Mouse (Mus musculus) midbrain, embryonic 15.5 days (tissue): ENCODE data around the gene Gnb3. TPM values are rescaled to one million over a fixed set of nuclear protein-coding genes. Genes with fewer than 3 reads are reported as not detected.
A peak's percentile ranks its signal among the peaks of the same experiment; 100 is the strongest.
"Not testable (repeated sequence)": the region's sequence is repeated elsewhere in the genome, so short reads cannot be mapped to it uniquely, and the experiment has no call there.

Experiments
- ATAC-seq: fragments of 200-750 bp; cut with Nextera tagmentation; replicated peaks from 2 replicates; pipeline ENCODE4 v1.8.0; 2017; ENCODE audit warnings: moderate TSS enrichment
- H3K27ac ChIP-seq: fragments of 300-500 bp; sonication (generic); 2 replicates; pipeline ENCODE4 v1.5.1; 2015; ENCODE audit warnings: mild to moderate bottlenecking, inconsistent platforms
- H3K27me3 ChIP-seq: fragments of 300-500 bp; sonication (generic); replicated peaks from 2 replicates; pipeline ENCODE4 v1.6.1; 2015; ENCODE audit warnings: inconsistent platforms
- H3K36me3 ChIP-seq: fragments of 300-500 bp; sonication (generic); replicated peaks from 2 replicates; pipeline ENCODE4 v1.6.1; 2015; ENCODE audit warnings: inconsistent platforms
- H3K4me1 ChIP-seq: fragments of 300-500 bp; sonication (generic); 2 replicates; pipeline ENCODE4 v1.6.1; 2015; ENCODE audit warnings: inconsistent platforms
- H3K4me2 ChIP-seq: fragments of 300-500 bp; sonication (generic); 2 replicates; pipeline ENCODE4 v1.6.1; 2015; ENCODE audit warnings: inconsistent platforms, mild to moderate bottlenecking, moderate library complexity
- H3K4me3 ChIP-seq: fragments of 300-500 bp; sonication (generic); 2 replicates; pipeline ENCODE4 v1.5.1; 2015; ENCODE audit warnings: mild to moderate bottlenecking, inconsistent platforms
- H3K9ac ChIP-seq: fragments of 300-500 bp; sonication (generic); 2 replicates; pipeline ENCODE4 v1.6.1; 2015; ENCODE audit warnings: mild to moderate bottlenecking, inconsistent platforms
- H3K9me3 ChIP-seq: fragments of 300-500 bp; sonication (generic); 2 replicates; pipeline ENCODE4 v1.6.1; 2016; ENCODE audit warnings: inconsistent platforms
- WGBS: fragments of 180-500 bp; shearing (Covaris S2); methylation state at CpG from one replicate; pipeline ENCODE4 v1.1.7; 2015; ENCODE audit warnings: mixed read lengths; 5-methylcytosine and 5-hydroxymethylcytosine counted together
- polyA plus RNA-seq: library from polyadenylated mRNA; unstranded; fragments of >200 nt; fragmentation: Nextera tagmentation; extraction: Ambion mirVana; gene quantifications from 2 replicates; pipeline ENCODE4 v1.2.1, GENCODE M21; 2015

The Gnb3 gene
- polyA plus RNA-seq, 1 experiment from 2014 or later: 2.6 TPM

DNA sequence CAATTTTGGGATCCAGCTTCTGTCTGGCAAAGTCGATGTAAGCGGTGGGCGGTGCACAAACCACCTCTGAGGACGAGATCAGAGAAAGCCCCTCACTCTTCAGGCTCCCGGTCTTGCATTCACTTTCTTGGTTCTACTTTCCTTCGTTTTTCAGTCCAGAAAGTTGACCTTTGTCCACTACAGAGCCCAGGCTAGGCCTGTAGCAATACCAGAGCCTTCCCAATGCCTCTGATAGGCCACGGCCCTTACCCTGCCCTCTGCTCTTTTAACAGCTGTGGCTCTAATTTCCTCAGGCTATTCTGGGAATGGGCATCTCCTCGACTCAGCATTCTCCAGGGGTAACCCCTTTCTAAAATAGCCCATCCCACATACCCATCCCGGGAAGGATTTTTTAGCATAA, 27.2 kb downstream of the Gnb3 start:
- Histone ChIP-seq H3K4me2 (peak overlapping the region; percentile 87), H3K27ac (peak overlapping the region; percentile 84), H3K27me3 (no peaks in the 10 kb centered on the region), H3K36me3 (peaks cover 12% of the 10 kb centered on the region; the same call in 1 of the 2 replicates), H3K9ac (peak overlapping the region; percentile 63), H3K9me3 (no peaks in the 10 kb centered on the region), H3K4me3 (peak overlapping the region; percentile 59), H3K4me1 (peaks cover 39% of the 10 kb centered on the region)
- no peak for ATAC-seq
- 18% methylated on average over 9 of the region's 9 CpGs for WGBS

DNA sequence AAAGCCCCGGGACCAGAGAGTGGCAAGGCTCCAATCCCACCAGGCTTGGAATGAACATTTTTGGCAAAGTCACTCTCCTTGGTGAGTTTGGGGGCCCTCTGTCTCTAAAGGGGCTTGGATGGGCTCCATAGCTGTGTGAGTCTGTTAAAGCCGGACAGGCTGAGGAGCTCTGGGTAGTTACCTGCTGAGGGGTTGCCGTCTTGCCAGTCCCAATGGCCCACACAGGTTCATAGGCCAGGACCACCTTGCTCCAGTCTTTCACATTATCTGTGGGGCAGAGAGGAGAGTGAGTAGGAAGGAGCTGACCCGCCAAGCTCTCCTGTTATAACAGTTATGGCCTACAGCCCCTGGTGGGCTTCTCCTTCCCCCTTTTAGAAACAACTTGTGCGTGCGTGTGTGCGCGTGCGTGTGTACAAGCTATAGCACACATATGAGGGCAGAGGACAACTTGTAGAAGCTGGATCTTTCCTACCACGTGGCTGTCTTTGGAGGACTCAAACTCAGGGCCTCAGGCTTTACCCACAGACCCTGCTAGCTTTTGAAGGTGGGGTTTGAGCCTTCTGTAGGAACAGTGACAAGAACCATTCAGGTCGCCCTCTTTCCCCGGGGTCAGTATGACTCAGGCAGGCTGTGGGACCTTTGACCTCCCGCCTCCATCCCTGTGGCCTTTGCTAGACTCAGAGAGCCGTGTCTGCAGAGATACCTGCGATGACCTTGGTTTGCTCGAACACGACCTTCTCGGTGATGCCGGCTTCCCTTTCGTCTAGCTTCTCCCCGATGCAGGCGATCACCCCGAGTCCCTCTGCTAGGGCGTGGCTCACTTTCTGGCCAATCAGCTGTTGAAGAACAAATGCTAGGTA, 28.1 kb downstream of the Gnb3 start:
- ATAC-seq: no peak
- WGBS: 84% methylated on average over 24 of the region's 24 CpGs
- Histone ChIP-seq H3K4me2 (peak overlapping the region; percentile 87), H3K4me3 (peak overlapping the region; percentile 59; the same call in 1 of the 2 replicates), H3K27ac (no peak overlapping the region), H3K9ac (no peak overlapping the region), H3K27me3 (no peaks in the 10 kb centered on the region), H3K36me3 (peaks cover 4% of the 10 kb centered on the region; the same call in 1 of the 2 replicates), H3K9me3 (no peaks in the 10 kb centered on the region), H3K4me1 (peaks cover 39% of the 10 kb centered on the region)

DNA sequence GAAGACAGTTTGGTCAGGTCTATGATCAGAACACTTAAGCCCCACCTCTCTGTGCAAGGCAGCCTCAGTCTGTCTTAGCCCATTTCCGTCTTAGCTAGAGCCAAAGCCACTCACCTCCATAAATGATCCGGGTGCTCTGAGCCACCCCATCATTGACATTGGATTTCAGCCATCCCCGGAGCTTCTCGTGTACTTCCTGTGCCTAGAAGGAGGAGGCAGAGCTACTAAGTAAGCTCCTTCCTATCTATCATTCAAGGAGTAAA, 28.7 kb downstream of the Gnb3 start:
- no peak for ATAC-seq
- 86% methylated on average over 4 of the region's 4 CpGs for WGBS
- H3K4me2 ChIP-seq: no peak overlapping the region
- H3K36me3 ChIP-seq: 0 out of 2 replicates have a peak, but pooled peaks cover 4% of the 10 kb centered on the region
- no peaks in the 10 kb centered on the region for H3K27me3 ChIP-seq
- no peak overlapping the region for H3K27ac ChIP-seq
- H3K9ac ChIP-seq: no peak overlapping the region
- H3K9me3 ChIP-seq: no peaks in the 10 kb centered on the region
- no peak overlapping the region for H3K4me3 ChIP-seq
- H3K4me1 ChIP-seq: peaks cover 44% of the 10 kb centered on the region

DNA sequence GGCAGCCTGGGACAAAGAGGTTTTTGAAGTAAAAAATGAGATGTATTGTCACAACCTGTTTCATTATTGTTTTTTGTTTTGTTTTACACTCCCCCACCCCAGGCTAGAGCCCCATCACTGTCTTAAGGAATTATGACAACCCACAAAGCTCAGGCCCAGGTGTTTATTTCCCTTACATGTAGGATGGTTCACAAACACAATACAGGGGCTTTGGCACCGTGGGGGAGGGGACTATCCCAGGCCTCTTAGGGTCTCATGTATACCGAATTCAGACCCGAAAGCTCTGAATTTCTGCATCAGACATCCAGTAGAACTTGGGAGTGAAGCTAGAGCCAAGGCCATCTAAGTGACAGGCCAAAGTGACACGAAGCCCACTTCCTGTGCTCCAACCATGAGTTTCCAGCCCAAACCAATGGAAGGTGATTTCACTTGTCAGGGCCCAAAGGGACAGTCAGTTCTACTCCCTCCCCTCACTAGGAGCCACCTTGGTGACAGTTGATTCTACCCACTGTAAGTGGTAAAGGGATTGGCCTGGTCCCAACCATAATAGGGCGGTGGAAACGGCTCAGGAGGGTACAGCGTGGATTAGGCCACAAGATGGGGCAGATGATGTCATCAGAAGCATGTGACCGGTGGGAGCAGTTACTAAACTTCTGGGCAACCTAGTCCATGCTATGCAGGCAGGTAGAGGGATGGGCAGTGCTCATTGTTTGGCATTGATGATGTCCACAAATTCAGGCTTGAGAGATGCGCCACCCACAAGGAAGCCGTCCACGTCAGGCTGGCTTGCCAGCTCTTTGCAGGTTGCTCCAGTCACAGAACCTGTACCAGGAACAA, 29.3 kb downstream of the Gnb3 start:
- H3K9me3 ChIP-seq, H3K4me3 ChIP-seq, H3K4me2 ChIP-seq, H3K36me3 ChIP-seq, H3K9ac ChIP-seq, ATAC-seq, H3K27me3 ChIP-seq, H3K27ac ChIP-seq: not testable (repeated sequence)
- peaks cover 49% of the 10 kb centered on the region for H3K4me1 ChIP-seq
- 83% methylated on average over 11 of the region's 11 CpGs for WGBS

DNA sequence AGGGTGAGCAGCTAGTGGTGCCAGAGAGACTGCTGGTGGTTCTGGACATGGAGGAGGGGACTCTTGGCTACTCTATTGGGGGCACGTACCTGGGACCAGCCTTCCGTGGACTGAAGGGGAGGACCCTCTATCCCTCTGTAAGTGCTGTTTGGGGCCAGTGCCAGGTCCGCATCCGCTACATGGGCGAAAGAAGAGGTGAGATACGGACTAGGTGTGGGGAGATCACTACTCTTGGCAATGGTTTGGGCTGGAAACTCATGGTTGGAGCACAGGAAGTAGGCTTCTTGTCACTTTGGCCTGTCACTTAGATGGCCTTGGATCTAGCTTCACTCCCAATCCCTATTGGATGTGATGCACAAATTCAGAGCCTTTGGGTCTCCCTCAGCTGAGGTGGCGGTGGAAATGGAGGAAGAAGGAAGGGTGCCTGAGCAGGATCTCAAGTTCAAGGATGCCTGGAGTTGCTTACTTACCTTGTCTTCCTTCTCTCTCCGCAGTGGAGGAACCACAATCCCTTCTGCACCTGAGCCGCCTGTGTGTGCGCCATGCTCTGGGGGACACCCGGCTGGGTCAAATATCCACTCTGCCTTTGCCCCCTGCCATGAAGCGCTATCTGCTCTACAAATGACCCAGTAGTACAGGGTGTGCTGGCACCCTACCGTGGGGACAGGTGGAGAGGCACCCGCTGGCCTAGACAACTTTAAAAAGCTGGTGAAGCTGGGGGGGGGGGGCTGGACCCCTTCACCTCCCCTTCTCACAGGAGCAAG, 30.1 kb downstream of the Gnb3 start:
- 39% methylated on average over 14 of the region's 14 CpGs for WGBS
- ATAC-seq: no peak
- peak overlapping the region; percentile 67; the same call in 1 of the 2 replicates for H3K27ac ChIP-seq
- H3K4me3 ChIP-seq: peak overlapping the region; percentile 43
- H3K9ac ChIP-seq: peak overlapping the region; percentile 21
- H3K36me3 ChIP-seq: 0 out of 2 replicates have a peak, but pooled peaks cover 4% of the 10 kb centered on the region
- peaks cover 55% of the 10 kb centered on the region for H3K4me1 ChIP-seq
- no peaks in the 10 kb centered on the region for H3K27me3 ChIP-seq
- no peaks in the 10 kb centered on the region for H3K9me3 ChIP-seq
- peak overlapping the region; percentile 83 for H3K4me2 ChIP-seq

DNA sequence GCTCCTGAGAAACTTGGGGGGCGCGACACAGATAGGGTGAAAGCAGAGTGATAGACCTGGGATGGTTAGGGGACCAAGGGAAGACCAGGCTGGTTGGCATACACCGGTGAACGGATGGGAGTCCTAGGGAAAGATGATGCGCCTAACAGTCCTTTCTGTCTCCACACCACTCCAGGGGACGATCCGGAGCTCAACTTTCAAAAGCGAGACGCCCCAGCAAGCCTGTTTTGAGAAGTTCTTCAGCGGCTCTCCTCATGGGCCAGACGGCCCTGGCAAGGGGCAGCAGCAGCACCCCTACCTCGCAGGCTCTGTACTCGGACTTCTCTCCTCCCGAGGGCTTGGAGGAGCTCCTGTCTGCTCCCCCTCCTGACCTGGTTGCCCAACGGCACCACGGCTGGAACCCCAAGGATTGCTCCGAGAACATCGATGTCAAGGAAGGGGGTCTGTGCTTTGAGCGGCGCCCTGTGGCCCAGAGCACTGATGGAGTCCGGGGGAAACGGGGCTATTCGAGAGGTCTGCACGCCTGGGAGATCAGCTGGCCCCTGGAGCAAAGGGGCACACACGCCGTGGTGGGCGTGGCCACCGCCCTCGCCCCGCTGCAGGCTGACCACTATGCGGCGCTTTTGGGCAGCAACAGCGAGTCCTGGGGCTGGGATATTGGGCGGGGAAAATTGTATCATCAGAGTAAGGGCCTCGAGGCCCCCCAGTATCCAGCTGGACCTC, 30.9 kb downstream of the Gnb3 start:
- peaks cover 51% of the 10 kb centered on the region for H3K4me1 ChIP-seq
- 0 out of 2 replicates have a peak, but pooled peaks have one; percentile 1 for ATAC-seq
- 0 out of 2 replicates have a peak, but pooled peaks cover 4% of the 10 kb centered on the region for H3K36me3 ChIP-seq
- H3K27me3 ChIP-seq: no peaks in the 10 kb centered on the region
- under 1% methylated on average over 35 of the region's 35 CpGs for WGBS
- H3K4me2 ChIP-seq: peak overlapping the region; percentile 83
- no peaks in the 10 kb centered on the region for H3K9me3 ChIP-seq
- H3K27ac ChIP-seq: peak overlapping the region; percentile 67
- H3K9ac ChIP-seq: peak overlapping the region; percentile 21
- peak overlapping the region; percentile 43 for H3K4me3 ChIP-seq

DNA sequence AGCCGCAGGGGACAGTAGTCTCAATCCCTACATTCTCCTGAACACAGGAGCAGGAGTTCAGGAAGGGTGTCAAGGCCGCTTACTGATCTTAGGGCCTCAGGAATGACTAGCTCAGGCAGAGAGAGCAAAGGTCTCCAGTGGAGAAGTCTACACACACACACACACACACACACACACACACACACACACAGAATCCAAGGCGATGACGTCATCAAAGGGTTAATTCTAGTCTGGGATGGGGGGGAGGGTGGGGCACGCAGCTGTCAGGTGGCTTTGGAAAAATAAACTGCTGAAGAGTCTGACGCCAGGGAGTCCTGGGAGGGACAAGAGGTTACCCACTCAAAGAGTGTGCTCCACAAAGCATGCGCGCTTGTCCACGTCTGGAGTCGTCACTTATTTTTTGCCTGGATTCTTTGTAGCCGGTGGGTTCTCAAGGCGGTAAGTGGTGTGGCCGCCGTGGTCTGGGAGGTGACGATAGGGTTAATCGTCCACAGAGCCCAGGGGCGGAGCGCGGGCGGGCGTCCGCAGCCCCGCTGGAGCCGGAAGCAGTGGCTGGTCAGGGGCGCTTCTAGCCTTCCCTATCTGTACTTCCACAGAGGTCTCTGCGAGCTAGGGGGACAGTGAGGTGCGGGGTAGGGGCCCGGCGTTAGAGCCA, 31.6 kb downstream of the Gnb3 start, which contains the start of gene Spsb2:
TSS of gene Spsb2 (plus strand) at position 304 of the 655 bp plus-strand sequence.
- WGBS: 4% methylated on average over 29 of the region's 29 CpGs
- Histone ChIP-seq H3K9me3 (no peaks in the 10 kb centered on the region), H3K27me3 (no peaks in the 10 kb centered on the region), H3K4me1 (peaks cover 49% of the 10 kb centered on the region), H3K27ac (peak within 1 kb of the TSS; percentile 67), H3K36me3 (0 out of 2 replicates have a peak, but pooled peaks cover 4% of the 10 kb centered on the region), H3K9ac (peak within 1 kb of the TSS; percentile 21), H3K4me2 (peak within 1 kb of the TSS; percentile 83), H3K4me3 (peak within 1 kb of the TSS; percentile 43)
- peak; percentile 7; the same call in 1 of the 2 replicates for ATAC-seq

DNA sequence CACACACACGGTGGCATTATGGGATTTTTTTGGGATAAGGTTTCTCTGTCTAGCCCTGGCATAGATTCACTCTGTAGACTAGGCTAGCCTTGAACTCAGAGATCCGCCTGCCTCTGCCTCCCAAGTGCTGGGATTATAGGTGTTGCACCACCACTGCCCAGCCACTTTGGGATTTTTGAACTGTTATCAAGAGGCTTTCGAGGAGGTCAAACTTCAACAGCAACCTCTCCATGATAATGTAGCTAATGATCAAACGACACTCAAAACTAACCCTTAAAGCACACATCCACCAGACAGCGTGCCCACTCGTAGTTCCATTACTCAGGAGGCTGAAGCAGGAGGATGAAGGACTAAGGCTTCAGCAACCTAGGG, 32.1 kb downstream of the Gnb3 start:
- H3K9me3 ChIP-seq: no peaks in the 10 kb centered on the region
- ATAC-seq: no peak
- peak overlapping the region; percentile 43; the same call in 1 of the 2 replicates for H3K4me3 ChIP-seq
- H3K4me2 ChIP-seq: peak overlapping the region; percentile 83
- H3K9ac ChIP-seq: no peak overlapping the region
- 0 out of 2 replicates have a peak overlapping the region, but pooled peaks have one; percentile 35 for H3K27ac ChIP-seq
- 84% methylated on average over 6 of the region's 6 CpGs for WGBS
- H3K4me1 ChIP-seq: peaks cover 47% of the 10 kb centered on the region
- no peaks in the 10 kb centered on the region for H3K27me3 ChIP-seq
- H3K36me3 ChIP-seq: 0 out of 2 replicates have a peak, but pooled peaks cover 4% of the 10 kb centered on the region

DNA sequence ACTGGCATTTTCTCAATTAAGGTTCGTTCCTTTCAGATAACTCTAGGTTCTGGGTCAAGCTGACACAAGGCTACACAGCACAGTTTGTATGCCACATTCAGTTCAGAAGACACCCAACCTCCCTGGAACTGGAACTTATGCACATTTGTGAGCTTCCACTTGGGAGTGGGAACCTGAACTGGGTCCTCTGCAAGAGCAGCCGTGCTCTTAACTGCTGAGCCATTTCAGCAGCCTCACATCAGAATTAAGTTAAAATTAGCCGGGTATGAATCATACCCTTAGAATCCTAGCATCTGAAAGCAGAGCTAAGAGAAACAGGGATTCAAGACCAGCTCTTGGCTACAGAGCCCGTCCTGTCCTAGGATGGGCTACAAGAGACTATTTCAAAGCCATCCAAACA, 32.7 kb downstream of the Gnb3 start:
- Histone ChIP-seq H3K4me2 (no peak overlapping the region), H3K27me3 (no peaks in the 10 kb centered on the region), H3K9ac (no peak overlapping the region), H3K9me3 (no peaks in the 10 kb centered on the region), H3K36me3 (0 out of 2 replicates have a peak, but pooled peaks cover 4% of the 10 kb centered on the region), H3K4me1 (peaks cover 41% of the 10 kb centered on the region), H3K27ac (no peak overlapping the region), H3K4me3 (no peak overlapping the region)
- 90% methylated on average over 4 of the region's 4 CpGs for WGBS
- no peak for ATAC-seq

DNA sequence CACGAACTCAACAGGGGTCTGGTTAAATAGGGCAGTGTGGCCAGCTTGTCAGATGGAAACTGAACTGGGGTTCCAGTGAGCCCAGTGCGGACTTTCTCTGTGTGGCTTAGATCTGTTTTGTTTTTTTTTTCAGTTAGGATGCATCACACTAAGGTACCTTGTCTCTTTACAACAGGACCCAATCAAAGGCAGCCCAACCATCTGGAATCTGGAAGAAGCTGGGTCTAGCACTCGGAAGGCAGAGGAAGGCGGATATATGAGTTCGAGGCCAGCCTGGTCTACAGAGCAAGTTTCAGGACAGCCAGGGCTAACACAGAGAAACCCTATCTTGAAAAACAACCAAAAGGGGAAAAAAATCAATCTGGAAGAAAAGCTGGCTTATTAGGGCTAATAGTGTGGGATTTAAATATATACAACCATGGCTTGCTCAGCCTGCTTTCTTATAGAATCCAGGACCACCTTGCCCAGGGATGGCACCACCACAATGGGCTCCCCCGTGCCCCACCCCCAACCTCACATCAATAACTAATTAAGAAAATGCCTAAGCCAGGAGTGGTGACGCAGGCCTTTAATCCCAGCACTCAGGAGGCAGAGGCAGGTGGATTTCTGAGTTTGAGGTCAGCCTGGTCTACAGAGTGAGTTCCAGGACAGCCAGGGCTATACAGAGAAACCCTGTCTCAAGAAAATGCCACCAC, 33.5 kb downstream of the Gnb3 start:
- no peaks in the 10 kb centered on the region for H3K9me3 ChIP-seq
- H3K4me1 ChIP-seq: peaks cover 33% of the 10 kb centered on the region
- 73% methylated on average over 7 of the region's 7 CpGs for WGBS
- H3K27me3 ChIP-seq: no peaks in the 10 kb centered on the region
- no peak for ATAC-seq
- H3K27ac ChIP-seq: peak overlapping the region; percentile 79
- peak overlapping the region; percentile 69 for H3K4me2 ChIP-seq
- H3K4me3 ChIP-seq: peak overlapping the region; percentile 40; the same call in 1 of the 2 replicates
- no peaks in the 10 kb centered on the region for H3K36me3 ChIP-seq
- H3K9ac ChIP-seq: no peak overlapping the region
